Mouse (Mus musculus) liver, adult 2 months (tissue): ENCODE measurements around the gene Gm45716. TPM values are rescaled to one million over a fixed set of nuclear protein-coding genes. Genes with fewer than 3 reads are reported as not detected.

Experiments
- DNase-seq: peaks from one replicate; pipeline ENCODE4 v3.0.0-alpha.2; 2011; ENCODE audit warnings: low read depth, low spot score; ENCODE audit errors: extremely low read depth
- H3K27ac ChIP-seq: fragments of 200-500 bp; replicated peaks from 2 replicates; pipeline ENCODE4 v1.5.1; 2012; ENCODE audit warnings: low read depth, mild to moderate bottlenecking, control low read depth, inconsistent platforms, low read length; ENCODE audit not compliant: insufficient read depth
- H3K27me3 ChIP-seq: fragments of 200-500 bp; 2 replicates; pipeline ENCODE4 v1.6.1; 2012; ENCODE audit warnings: mild to moderate bottlenecking, moderate library complexity, low read length, inconsistent platforms; ENCODE audit not compliant: control insufficient read depth, insufficient read depth
- H3K36me3 ChIP-seq: fragments of 200-500 bp; 2 replicates; pipeline ENCODE4 v1.6.1; 2012; ENCODE audit warnings: low read length, inconsistent platforms; ENCODE audit not compliant: control insufficient read depth, insufficient read depth
- H3K4me1 ChIP-seq: fragments of 200-500 bp; 2 replicates; pipeline ENCODE4 v1.6.1; 2011; ENCODE audit warnings: low read length; ENCODE audit not compliant: control insufficient read depth, insufficient read depth
- H3K4me3 ChIP-seq: fragments of 200-500 bp; 2 replicates; pipeline ENCODE4 v1.5.1; 2011; ENCODE audit warnings: low read depth, mild to moderate bottlenecking, control low read depth, low read length, moderate library complexity; ENCODE audit not compliant: insufficient read depth
- H3K79me2 ChIP-seq: fragments of 200-500 bp; 2 replicates; pipeline ENCODE4 v1.6.1; 2012; ENCODE audit warnings: inconsistent platforms, mild to moderate bottlenecking, low read length, moderate library complexity; ENCODE audit not compliant: control insufficient read depth, insufficient read depth
- H3K9ac ChIP-seq: fragments of 200-500 bp; 2 replicates; pipeline ENCODE4 v1.6.1; 2012; ENCODE audit warnings: low read depth, mild to moderate bottlenecking, control low read depth, inconsistent platforms, low read length
- CTCF ChIP-seq: fragments of 200-500 bp; IDR thresholded peaks from 2 replicates; pipeline ENCODE4 v1.5.1; 2011; ENCODE audit warnings: low read depth, low read length, control low read depth
- POLR2A ChIP-seq: fragments of 200-500 bp; IDR thresholded peaks from 2 replicates; pipeline ENCODE4 v1.6.1; 2011; ENCODE audit warnings: low read length, control low read depth; ENCODE audit not compliant: insufficient read depth; ENCODE audit errors: extremely low read depth
- WGBS: fragments of 180-500 bp; shearing (Covaris S2); methylation state at CpG from one replicate; pipeline ENCODE4 v1.1.7; 2018; 5-methylcytosine and 5-hydroxymethylcytosine counted together
- polyA plus RNA-seq: library from polyadenylated mRNA; depleted of rRNA; stranded (reverse); fragments of >200 nt; gene quantifications from 2 replicates; pipeline ENCODE4 v1.2.3, GENCODE M21; 2012; rRNA removed
- total RNA-seq: library from RNA; depleted of rRNA; stranded (reverse); fragments of >200 nt; gene quantifications from 2 replicates; pipeline ENCODE4 v1.2.3, GENCODE M21; 2014; rRNA removed

The Gm45716 gene
- total and polyA plus RNA-seq, 2 experiments, result 1.9 to 4.9 TPM

- H3K27ac ChIP-seq, result no peak overlapping the region
- H3K79me2 ChIP-seq, result no peaks in the 10 kb centered on the region
- TF ChIP-seq POLR2A (no peak), CTCF (no peak)
- H3K9ac ChIP-seq, result no peak overlapping the region
- no peaks in the 10 kb centered on the region for H3K27me3 ChIP-seq
- no peaks in the 10 kb centered on the region for H3K4me1 ChIP-seq
- H3K4me3 ChIP-seq, result no peak overlapping the region
- no peaks in the 10 kb centered on the region for H3K36me3 ChIP-seq
- DNase-seq, result no peak
Observed at GRCm38 (mm10) chr11:90292766-90293165, 105.3 kb downstream of the Gm45716 start.

GRCm38 (mm10) chr11:90294622-90295021 lies 107.1 kb downstream of the Gm45716 start:
- H3K36me3 ChIP-seq, result no peaks in the 10 kb centered on the region
- H3K9ac ChIP-seq, result no peak overlapping the region
- 86% methylated on average over 2 of the region's 2 CpGs for WGBS
- H3K79me2 ChIP-seq, result no peaks in the 10 kb centered on the region
- H3K4me3 ChIP-seq, result no peak overlapping the region
- H3K27ac ChIP-seq, result no peak overlapping the region
- DNase-seq, result no peak
- H3K4me1 ChIP-seq, result no peaks in the 10 kb centered on the region
- TF ChIP-seq CTCF (no peak), POLR2A (no peak)
- no peaks in the 10 kb centered on the region for H3K27me3 ChIP-seq

Other genes starting within 250 kb of the Gm45716 start
- 43.4 and 63.1 TPM in 2 replicates for gene Pctp, start 184.8 kb upstream of the Gm45716 start, total RNA-seq
- gene Pctp, start 184.8 kb upstream of the Gm45716 start, polyA plus RNA-seq, result 18.5 and 22.0 TPM in 2 replicates
- 0.07 and 0.09 TPM in 2 replicates for gene Tmem100, start 157.3 kb upstream of the Gm45716 start, total RNA-seq
- 0.05 TPM in 1 of 2 replicates, not detected in the other for gene Tmem100, start 157.3 kb upstream of the Gm45716 start, polyA plus RNA-seq
- 98.6 and 124 TPM in 2 replicates for gene Mmd, start 61.8 kb downstream of the Gm45716 start, total RNA-seq
- gene Mmd, start 61.8 kb downstream of the Gm45716 start, polyA plus RNA-seq, result 60.3 and 86.5 TPM in 2 replicates
- gene Hlf, start 203.2 kb downstream of the Gm45716 start, total RNA-seq, result 12.1 and 13.7 TPM in 2 replicates
- 18.3 and 25.2 TPM in 2 replicates for gene Hlf, start 203.2 kb downstream of the Gm45716 start, polyA plus RNA-seq